Mouse (Mus musculus) bone marrow macrophage, adult 2 months (primary cell): ENCODE results near the gene Psmd7. TPM values are rescaled to one million over a fixed set of nuclear protein-coding genes. Genes with fewer than 3 reads are reported as not detected.
A peak's percentile ranks its signal among the peaks of the same experiment; 100 is the strongest.

Experiments
- H3K27ac ChIP-seq: 2 replicates; pipeline ENCODE4 v1.5.1; 2012; ENCODE audit warnings: low read depth, low read length; ENCODE audit not compliant: insufficient read depth
- H3K4me1 ChIP-seq: 2 replicates; pipeline ENCODE4 v1.6.1; 2012; ENCODE audit warnings: low read length; ENCODE audit not compliant: control insufficient read depth, insufficient read depth
- H3K4me3 ChIP-seq: 2 replicates; pipeline ENCODE4 v1.5.1; 2012; ENCODE audit warnings: mild to moderate bottlenecking, low read length, moderate library complexity; ENCODE audit not compliant: insufficient read depth
- CTCF ChIP-seq: IDR thresholded peaks from 2 replicates; pipeline ENCODE4 v1.5.1; 2012; ENCODE audit warnings: low read depth, mild to moderate bottlenecking, low read length, moderate library complexity
- POLR2A ChIP-seq: IDR thresholded peaks from 2 replicates; pipeline ENCODE4 v1.6.1; 2012; ENCODE audit warnings: mild to moderate bottlenecking, low read depth, low read length, borderline replicate concordance
- polyA plus RNA-seq: library from polyadenylated mRNA; stranded (reverse); fragments of >200 nt; gene quantifications from 2 replicates; pipeline ENCODE4 v1.2.4, GENCODE M21; 2012; ENCODE audit not compliant: missing spikeins, insufficient read depth, insufficient read length

Gene Psmd7
- polyA plus RNA-seq, 1 experiment = 74.3 TPM

- no peak overlapping the region for H3K4me3 ChIP-seq
- H3K4me1 ChIP-seq = peaks cover 9% of the 10 kb centered on the region; the same call in 1 of the 2 replicates
- no peak for TF ChIP-seq POLR2A
- TF ChIP-seq CTCF = no peak
- H3K27ac ChIP-seq = no peak overlapping the region
Measured at GRCm38 (mm10) chr8:107580879-107581278, 7.4 kb downstream of the Psmd7 start.

GRCm38 (mm10) chr8:107578541-107578940 is 9.7 kb downstream of the Psmd7 start:
- Histone ChIP-seq H3K4me3 (no peak overlapping the region), H3K27ac (no peak overlapping the region), H3K4me1 (peaks cover 7% of the 10 kb centered on the region; the same call in 1 of the 2 replicates)
- TF ChIP-seq POLR2A (no peak), CTCF (no peak)

DNA sequence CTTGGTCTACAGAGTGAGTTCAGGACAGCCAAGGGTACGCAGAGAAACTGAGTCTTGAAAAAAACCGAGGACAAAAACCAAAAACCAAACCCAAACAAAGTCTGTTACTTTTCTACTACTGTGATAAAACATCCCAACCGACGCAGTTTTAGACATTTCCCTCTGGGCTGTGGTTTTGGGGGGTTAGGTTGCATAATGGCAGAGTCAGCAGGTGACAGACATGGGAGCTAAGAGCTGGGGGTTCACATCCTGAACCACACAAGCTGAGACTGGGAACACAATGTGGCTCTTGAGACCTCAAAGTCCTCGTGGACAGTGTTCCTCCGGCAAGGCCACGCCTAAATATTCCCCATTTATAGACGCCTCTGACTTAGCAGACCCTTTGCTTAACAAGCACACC is 10.1 kb downstream of the Psmd7 start:
- Histone ChIP-seq H3K4me1 (peaks cover 7% of the 10 kb centered on the region; the same call in 1 of the 2 replicates), H3K4me3 (no peak overlapping the region), H3K27ac (no peak overlapping the region)
- no peak for TF ChIP-seq CTCF
- TF ChIP-seq POLR2A = no peak

DNA sequence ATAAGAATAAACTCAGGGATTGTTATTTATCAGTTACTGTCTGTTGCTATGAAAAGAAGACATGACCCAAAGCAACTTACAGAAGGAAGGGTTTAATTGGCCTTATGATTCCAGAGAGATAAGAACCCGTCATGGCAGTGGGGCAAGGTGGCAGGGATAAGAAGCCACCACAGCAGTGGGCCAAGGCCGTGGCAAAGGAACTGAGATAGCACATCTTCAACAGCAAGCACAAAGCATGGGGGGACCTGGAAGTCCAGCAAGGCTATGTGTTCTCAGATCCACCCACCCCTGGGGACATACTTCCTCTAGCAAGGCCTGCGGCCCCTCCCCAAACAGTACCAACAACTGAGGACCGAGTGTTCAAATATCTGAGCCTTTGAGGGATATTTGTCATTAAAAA is 10.6 kb downstream of the Psmd7 start:
- H3K27ac ChIP-seq = no peak overlapping the region

GRCm38 (mm10) chr8:107576702-107577101 is 11.6 kb downstream of the Psmd7 start:
- TF ChIP-seq CTCF (0 out of 2 replicates have a peak, but pooled peaks have one; percentile 18), POLR2A (no peak)
- no peak overlapping the region for H3K4me3 ChIP-seq
- H3K27ac ChIP-seq = no peak overlapping the region
- H3K4me1 ChIP-seq = peaks cover 9% of the 10 kb centered on the region

More for the DNA sequence above, 10.6 kb downstream of the Psmd7 start:
- no peak overlapping the region for H3K4me3 ChIP-seq
- TF ChIP-seq POLR2A (no peak), CTCF (no peak)
- peaks cover 7% of the 10 kb centered on the region; the same call in 1 of the 2 replicates for H3K4me1 ChIP-seq

GRCm38 (mm10) chr8:107574771-107575170 is 13.5 kb downstream of the Psmd7 start:
- TF ChIP-seq CTCF = no peak
- no peak for TF ChIP-seq POLR2A
- H3K4me3 ChIP-seq = no peak overlapping the region
- peak overlapping the region; percentile 11; the same call in 1 of the 2 replicates for H3K27ac ChIP-seq
- peaks cover 17% of the 10 kb centered on the region for H3K4me1 ChIP-seq

- Histone ChIP-seq H3K4me1 (peaks cover 17% of the 10 kb centered on the region), H3K4me3 (no peak overlapping the region), H3K27ac (no peak overlapping the region)
- TF ChIP-seq CTCF (peak; percentile 76), POLR2A (no peak)
Measured at GRCm38 (mm10) chr8:107572497-107572896, 15.8 kb downstream of the Psmd7 start.

DNA sequence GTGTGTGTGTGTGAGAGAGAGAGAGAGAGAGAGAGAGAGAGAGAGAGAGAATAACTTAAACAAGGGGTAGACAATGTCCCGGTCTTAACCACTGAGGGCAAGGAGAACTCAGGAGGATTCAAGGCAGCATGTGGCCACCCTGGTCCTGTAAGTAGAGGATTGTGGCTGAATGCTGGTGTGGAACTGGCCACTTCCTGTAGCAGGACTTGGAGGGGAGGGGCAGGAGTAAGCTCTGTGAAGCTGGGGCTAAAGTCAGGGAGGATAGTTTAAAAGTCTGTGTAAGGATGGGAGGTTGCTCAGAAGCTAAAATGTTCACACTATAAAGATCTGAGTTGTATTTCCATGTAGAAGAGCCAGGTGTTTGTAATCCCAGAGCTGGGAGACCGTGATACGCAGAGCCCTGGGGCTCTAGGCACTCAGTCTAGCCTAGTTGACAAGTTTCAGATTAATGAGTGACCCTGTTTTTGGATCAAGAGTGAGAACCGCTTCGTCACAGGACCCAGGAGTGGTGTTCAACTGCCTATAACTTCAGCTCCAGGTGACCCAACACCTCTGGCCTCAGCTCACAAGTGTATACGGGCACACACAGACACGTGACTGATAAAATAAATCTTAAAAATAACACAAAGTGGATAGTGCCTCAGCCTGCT is 16.7 kb downstream of the Psmd7 start:
- Histone ChIP-seq H3K4me3 (no peak overlapping the region), H3K27ac (no peak overlapping the region)

DNA sequence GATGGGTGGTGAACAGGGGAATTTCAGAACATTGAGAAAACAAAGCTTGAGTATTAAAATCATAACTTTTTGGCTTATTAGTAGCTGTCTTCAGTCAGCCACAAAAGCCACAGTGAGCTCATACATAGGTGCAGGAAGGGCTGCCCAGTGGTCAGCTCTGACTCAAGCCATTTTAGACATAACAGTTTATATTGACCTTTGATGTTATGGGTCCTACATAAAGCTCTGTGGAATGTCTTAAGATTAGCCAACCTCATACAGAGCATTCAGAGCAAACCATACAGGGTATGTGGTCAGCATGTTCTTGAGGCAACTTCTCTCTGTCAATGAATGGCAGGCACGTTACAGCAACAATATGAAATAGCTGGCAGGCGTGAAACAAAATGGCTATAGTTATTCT is 17.2 kb downstream of the Psmd7 start:
- Histone ChIP-seq H3K4me3 (no peak overlapping the region), H3K4me1 (peaks cover 12% of the 10 kb centered on the region), H3K27ac (no peak overlapping the region)
- TF ChIP-seq CTCF (no peak), POLR2A (no peak)

More for the DNA sequence above, 16.7 kb downstream of the Psmd7 start:
- peaks cover 16% of the 10 kb centered on the region for H3K4me1 ChIP-seq
- TF ChIP-seq POLR2A = no peak
- no peak for TF ChIP-seq CTCF

GRCm38 (mm10) chr8:107562164-107562563 is 26.1 kb downstream of the Psmd7 start:
- peaks cover 16% of the 10 kb centered on the region for H3K4me1 ChIP-seq
- H3K27ac ChIP-seq = no peak overlapping the region
- TF ChIP-seq POLR2A (no peak), CTCF (no peak)
- no peak overlapping the region for H3K4me3 ChIP-seq
